Mouse (Mus musculus): ENCODE results near the gene Mier1. TPM values are rescaled to one million over a fixed set of nuclear protein-coding genes. Genes with fewer than 3 reads are reported as not detected.

The Mier1 gene
- polyA plus RNA-seq, 1 experiment from 2014 or later, result 37.0 TPM

GRCm38 (mm10) chr4:103177681-103178080 is 63.5 kb downstream of the Mier1 start:
- Histone ChIP-seq H3K27me3 (ENCODE audit: poor library complexity, severe bottlenecking) (no peaks in the 10 kb centered on the region), H3K4me3 (no peak overlapping the region), H3K4me1 (peaks cover 14% of the 10 kb centered on the region), H3K27ac (no peak overlapping the region), H3K9me3 (no peaks in the 10 kb centered on the region), H3K36me3 (replicated peaks) (peaks cover 82% of the 10 kb centered on the region)
- 97% methylated on average over 1 of the region's 1 CpGs for WGBS
- DNase-seq (ENCODE audit: extremely low spot score, low spot score), result no peak

- H3K27me3 ChIP-seq (ENCODE audit: poor library complexity, severe bottlenecking), result no peaks in the 10 kb centered on the region
- H3K9me3 ChIP-seq, result no peaks in the 10 kb centered on the region
- peaks cover 82% of the 10 kb centered on the region for H3K36me3 ChIP-seq (replicated peaks)
- WGBS, result 86% methylated on average over 7 of the region's 7 CpGs
- H3K4me3 ChIP-seq, result no peak overlapping the region
- H3K4me1 ChIP-seq, result peaks cover 14% of the 10 kb centered on the region
- no peak for DNase-seq (ENCODE audit: extremely low spot score, low spot score)
- no peak overlapping the region for H3K27ac ChIP-seq
Measured at GRCm38 (mm10) chr4:103178635-103179318, 64.6 kb downstream of the Mier1 start.

GRCm38 (mm10) chr4:103179581-103179980 is 65.4 kb downstream of the Mier1 start:
- Histone ChIP-seq H3K27me3 (ENCODE audit: poor library complexity, severe bottlenecking) (no peaks in the 10 kb centered on the region), H3K4me1 (peaks cover 14% of the 10 kb centered on the region), H3K4me3 (no peak overlapping the region), H3K9me3 (no peaks in the 10 kb centered on the region), H3K36me3 (replicated peaks) (peaks cover 82% of the 10 kb centered on the region), H3K27ac (no peak overlapping the region)
- 78% methylated on average over 3 of the region's 3 CpGs for WGBS
- no peak for DNase-seq (ENCODE audit: extremely low spot score, low spot score)

- WGBS, result 75% methylated on average over 8 of the region's 8 CpGs
- Histone ChIP-seq H3K27me3 (ENCODE audit: poor library complexity, severe bottlenecking) (no peaks in the 10 kb centered on the region), H3K27ac (no peak overlapping the region), H3K9me3 (no peaks in the 10 kb centered on the region), H3K4me3 (no peak overlapping the region), H3K4me1 (peaks cover 14% of the 10 kb centered on the region), H3K36me3 (replicated peaks) (peaks cover 80% of the 10 kb centered on the region)
- DNase-seq (ENCODE audit: extremely low spot score, low spot score), result no peak
Measured at GRCm38 (mm10) chr4:103180300-103180888, 66.2 kb downstream of the Mier1 start.

- Histone ChIP-seq H3K27ac (no peak overlapping the region), H3K9me3 (no peaks in the 10 kb centered on the region), H3K27me3 (ENCODE audit: poor library complexity, severe bottlenecking) (no peaks in the 10 kb centered on the region), H3K4me3 (no peak overlapping the region), H3K4me1 (no peaks in the 10 kb centered on the region), H3K36me3 (replicated peaks) (peaks cover 93% of the 10 kb centered on the region)
- 90% methylated on average over 8 of the region's 8 CpGs for WGBS
- DNase-seq (ENCODE audit: extremely low spot score, low spot score), result no peak
Measured at GRCm38 (mm10) chr4:103188786-103189640, 74.8 kb downstream of the Mier1 start.

DNA sequence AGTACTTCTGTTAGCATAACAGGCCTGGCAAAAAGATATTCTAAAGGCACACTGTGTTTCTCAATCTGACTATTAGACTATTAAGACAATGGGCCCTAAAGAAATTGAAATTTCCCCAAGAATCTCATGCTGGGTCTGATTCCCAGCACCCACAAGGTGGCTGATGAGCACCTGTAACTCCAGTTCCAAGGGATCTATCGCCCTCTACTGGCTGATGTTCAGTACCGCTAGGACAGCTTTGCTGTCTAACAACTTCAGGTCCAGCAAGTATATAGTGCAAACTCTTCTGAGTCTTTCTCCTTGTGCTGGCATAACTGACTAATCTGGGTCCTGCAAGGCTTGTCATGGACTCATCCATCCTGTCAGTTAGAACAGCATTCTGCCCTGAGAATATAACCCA is 78.2 kb downstream of the Mier1 start:
- Histone ChIP-seq H3K4me3 (no peak overlapping the region), H3K36me3 (replicated peaks) (peaks cover 87% of the 10 kb centered on the region)
- 86% methylated on average over 2 of the region's 2 CpGs for WGBS

GRCm38 (mm10) chr4:103197401-103197800 is 83.2 kb downstream of the Mier1 start:
- H3K4me3 ChIP-seq, result no peak overlapping the region
- no peak overlapping the region for H3K27ac ChIP-seq
- H3K27me3 ChIP-seq (ENCODE audit: poor library complexity, severe bottlenecking), result no peaks in the 10 kb centered on the region
- H3K4me1 ChIP-seq, result no peaks in the 10 kb centered on the region
- no peaks in the 10 kb centered on the region for H3K9me3 ChIP-seq
- no peak for DNase-seq (ENCODE audit: extremely low spot score, low spot score)
- H3K36me3 ChIP-seq (replicated peaks), result peaks cover 74% of the 10 kb centered on the region
- WGBS, result 91% methylated on average over 8 of the region's 8 CpGs

More for the DNA sequence above, 78.2 kb downstream of the Mier1 start:
- DNase-seq (ENCODE audit: extremely low spot score, low spot score), result no peak
- H3K9me3 ChIP-seq, result no peaks in the 10 kb centered on the region
- H3K27me3 ChIP-seq (ENCODE audit: poor library complexity, severe bottlenecking), result no peaks in the 10 kb centered on the region
- no peak overlapping the region for H3K27ac ChIP-seq
- H3K4me1 ChIP-seq, result no peaks in the 10 kb centered on the region

GRCm38 (mm10) chr4:103199086-103199485 is 84.9 kb downstream of the Mier1 start:
- WGBS, result 38% methylated on average over 4 of the region's 4 CpGs
- no peak for DNase-seq (ENCODE audit: extremely low spot score, low spot score)
- no peaks in the 10 kb centered on the region for H3K27me3 ChIP-seq (ENCODE audit: poor library complexity, severe bottlenecking)
- no peak overlapping the region for H3K4me3 ChIP-seq
- peaks cover 67% of the 10 kb centered on the region for H3K36me3 ChIP-seq (replicated peaks)
- H3K4me1 ChIP-seq, result no peaks in the 10 kb centered on the region
- H3K27ac ChIP-seq, result no peak overlapping the region
- no peaks in the 10 kb centered on the region for H3K9me3 ChIP-seq

DNA sequence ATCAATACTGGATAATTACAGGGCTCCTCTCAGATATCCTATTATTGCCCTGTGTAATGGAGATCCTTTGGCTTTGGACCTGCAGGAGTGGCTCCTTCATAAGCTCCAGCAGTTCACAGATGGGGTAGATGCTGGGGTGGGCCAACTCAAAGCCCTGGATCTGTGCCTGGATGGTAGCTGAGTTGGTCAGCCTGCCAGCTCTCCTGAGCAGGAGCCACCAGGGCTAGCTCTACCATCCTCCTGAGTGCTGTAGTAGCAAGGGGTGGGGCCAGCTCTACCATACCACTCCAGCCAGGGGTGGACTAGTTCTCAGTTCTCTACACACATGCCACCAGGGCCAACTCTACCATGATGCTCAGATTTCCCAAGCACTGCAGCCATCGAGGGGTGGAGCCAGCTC is 85.9 kb downstream of the Mier1 start:
- WGBS, result 90% methylated on average over 1 of the region's 1 CpGs
- Histone ChIP-seq H3K9me3 (no peaks in the 10 kb centered on the region), H3K4me3 (no peak overlapping the region), H3K36me3 (replicated peaks) (peaks cover 72% of the 10 kb centered on the region), H3K4me1 (no peaks in the 10 kb centered on the region), H3K27ac (no peak overlapping the region), H3K27me3 (ENCODE audit: poor library complexity, severe bottlenecking) (no peaks in the 10 kb centered on the region)
- no peak for DNase-seq (ENCODE audit: extremely low spot score, low spot score)

DNA sequence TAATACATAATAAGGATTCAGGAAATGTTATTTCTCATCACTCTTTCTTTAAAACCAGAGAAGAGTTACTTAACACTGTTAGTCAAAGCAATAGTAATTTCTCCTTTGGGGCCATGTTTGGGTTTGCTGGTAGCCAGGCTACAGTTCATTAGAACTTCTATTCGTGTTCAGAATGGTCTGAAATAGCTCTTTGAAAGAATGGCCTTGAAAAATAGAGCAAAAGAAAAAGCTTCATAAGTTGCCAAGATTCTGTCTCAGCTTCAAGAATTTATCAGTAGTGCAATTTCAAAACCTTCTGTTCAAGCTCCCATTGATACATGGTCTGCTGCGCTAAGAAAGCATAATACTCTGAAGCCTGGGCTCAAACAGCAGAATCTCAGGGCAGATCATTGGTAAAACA is 89.5 kb downstream of the Mier1 start:
- WGBS, result 91% methylated on average over 2 of the region's 2 CpGs
- Histone ChIP-seq H3K36me3 (replicated peaks) (peaks cover 83% of the 10 kb centered on the region), H3K4me1 (no peaks in the 10 kb centered on the region)

GRCm38 (mm10) chr4:103208553-103208952 is 94.4 kb downstream of the Mier1 start:
- H3K4me1 ChIP-seq, result peaks cover 11% of the 10 kb centered on the region
- H3K27ac ChIP-seq, result no peak overlapping the region
- no peaks in the 10 kb centered on the region for H3K27me3 ChIP-seq (ENCODE audit: poor library complexity, severe bottlenecking)
- WGBS, result 98% methylated on average over 1 of the region's 1 CpGs
- no peak for DNase-seq (ENCODE audit: extremely low spot score, low spot score)
- no peak overlapping the region for H3K4me3 ChIP-seq
- no peaks in the 10 kb centered on the region for H3K9me3 ChIP-seq
- peaks cover 76% of the 10 kb centered on the region for H3K36me3 ChIP-seq (replicated peaks)

More for the DNA sequence above, 89.5 kb downstream of the Mier1 start:
- no peak for DNase-seq (ENCODE audit: extremely low spot score, low spot score)
- Histone ChIP-seq H3K27ac (no peak overlapping the region), H3K27me3 (ENCODE audit: poor library complexity, severe bottlenecking) (no peaks in the 10 kb centered on the region), H3K9me3 (no peaks in the 10 kb centered on the region), H3K4me3 (no peak overlapping the region)

DNA sequence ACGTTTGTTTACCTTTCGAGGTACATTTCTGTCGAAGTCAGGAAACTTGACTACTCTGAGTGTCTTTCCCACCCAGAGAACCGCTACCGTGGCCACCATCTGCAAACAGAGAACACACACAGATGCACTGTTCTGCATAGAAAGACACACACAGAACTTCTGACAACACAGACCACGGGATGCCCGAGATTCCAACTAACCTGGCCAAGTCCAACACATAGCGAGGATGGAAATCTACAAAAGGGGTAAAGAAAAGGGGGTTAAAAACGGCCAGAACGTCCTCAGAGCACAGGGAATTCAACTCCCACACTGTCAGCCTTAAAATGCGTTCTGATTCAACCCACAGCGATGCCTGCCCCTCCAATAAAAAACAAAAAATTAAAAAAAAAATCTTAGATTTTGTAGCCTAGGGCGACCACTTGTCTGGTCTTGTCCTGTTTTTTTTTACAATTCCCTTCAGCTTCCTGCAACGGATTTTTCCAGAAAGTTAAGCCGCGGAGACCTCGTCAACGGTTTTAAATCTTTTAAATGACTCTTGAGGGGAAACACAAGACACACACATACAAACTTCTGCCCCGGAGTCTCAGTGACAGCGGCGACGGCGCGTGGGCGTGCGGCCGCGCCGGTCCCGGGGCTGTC is 99.8 kb downstream of the Mier1 start:
- peaks cover 27% of the 10 kb centered on the region for H3K36me3 ChIP-seq (replicated peaks)
- no peak for DNase-seq (ENCODE audit: extremely low spot score, low spot score)
- H3K4me3 ChIP-seq, result peak overlapping the region; percentile 80
- peaks cover 38% of the 10 kb centered on the region for H3K4me1 ChIP-seq
- 7% methylated on average over 30 of the region's 30 CpGs for WGBS
- H3K27me3 ChIP-seq (ENCODE audit: poor library complexity, severe bottlenecking), result no peaks in the 10 kb centered on the region
- no peaks in the 10 kb centered on the region for H3K9me3 ChIP-seq
- H3K27ac ChIP-seq, result peak overlapping the region; percentile 99

Measured in forebrain, embryonic 10.5 days (tissue).